Mouse (Mus musculus): ENCODE data around the gene Ado. TPM values are rescaled to one million over a fixed set of nuclear protein-coding genes. Genes with fewer than 3 reads are reported as not detected.

Gene Ado
- polyA plus RNA-seq, 1 experiment from 2014 or later, result 73.2 TPM

- WGBS, result 93% methylated on average over 15 of the region's 15 CpGs
- ATAC-seq, result no peak
- Histone ChIP-seq H3K9ac (replicated peaks) (no peak overlapping the region), H3K4me2 (replicated peaks) (no peak overlapping the region), H3K4me1 (replicated peaks) (no peaks in the 10 kb centered on the region), H3K36me3 (no peaks in the 10 kb centered on the region), H3K27ac (no peak overlapping the region), H3K9me3 (no peaks in the 10 kb centered on the region), H3K27me3 (no peaks in the 10 kb centered on the region), H3K4me3 (replicated peaks) (no peak overlapping the region)
These were observed 51.4 kb downstream of the Ado start for GRCm38 (mm10) chr10:67497144-67497892.

Other genes starting within 250 kb of the Ado start
- 0.17 and 0.24 TPM in 2 replicates for gene Egr2, start 13.5 kb downstream of the Ado start, polyA plus RNA-seq (2015; fragmentation: Nextera tagmentation; extraction: Ambion mirVana)